Mouse (Mus musculus): ENCODE results near the gene Cacna2d3.

GRCm38 (mm10) chr14:29382786-29383185 is 338.9 kb downstream of the Cacna2d3 start:
- TF ChIP-seq HCFC1 (IDR thresholded peaks at IDR 0.05; ENCODE audit: borderline replicate concordance, insufficient read depth, low read length) (no peak), MAFK (IDR thresholded peaks at IDR 0.05; ENCODE audit: insufficient read depth, low read depth, low read length) (no peak), CHD2 (IDR thresholded peaks at IDR 0.05; ENCODE audit: low read depth, low read length) (no peak), ZC3H11A (IDR thresholded peaks at IDR 0.05; ENCODE audit: borderline replicate concordance, low read depth, low read length) (no peak)

Data from ES-E14 (cell line).